Mouse (Mus musculus): Measurements from ENCODE around the gene Gm3138.
"Not testable (repeated sequence)": the region's sequence is repeated elsewhere in the genome, so short reads cannot be mapped to it uniquely, and the experiment has no call there.

Gm3138 gene

DNA sequence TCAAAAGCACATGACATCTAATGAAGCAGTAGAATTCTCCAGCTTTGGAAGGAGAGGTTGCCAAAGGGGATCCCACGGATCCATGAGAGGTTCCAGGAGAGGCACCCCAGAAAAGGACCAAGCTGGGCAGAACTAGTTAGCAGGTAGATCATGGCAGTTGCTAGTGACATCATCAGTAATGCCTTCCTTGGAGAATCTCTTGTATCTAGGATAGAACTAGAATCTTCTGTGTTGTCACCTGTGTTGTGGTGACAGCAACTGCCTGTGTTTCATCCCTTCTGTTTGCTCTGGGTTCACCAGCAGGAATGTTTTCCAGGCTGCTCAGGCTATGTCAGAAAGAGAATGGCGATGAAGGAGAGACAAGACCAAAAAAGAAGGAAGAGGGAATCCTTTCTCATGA is at the start of gene Gm3138:
Gene Gm3138 (plus strand): TSS at position 301 of the 400 bp plus-strand sequence.
- not testable (repeated sequence) for DNase-seq (ENCODE audit: low spot score in 2 of 2)

DNA sequence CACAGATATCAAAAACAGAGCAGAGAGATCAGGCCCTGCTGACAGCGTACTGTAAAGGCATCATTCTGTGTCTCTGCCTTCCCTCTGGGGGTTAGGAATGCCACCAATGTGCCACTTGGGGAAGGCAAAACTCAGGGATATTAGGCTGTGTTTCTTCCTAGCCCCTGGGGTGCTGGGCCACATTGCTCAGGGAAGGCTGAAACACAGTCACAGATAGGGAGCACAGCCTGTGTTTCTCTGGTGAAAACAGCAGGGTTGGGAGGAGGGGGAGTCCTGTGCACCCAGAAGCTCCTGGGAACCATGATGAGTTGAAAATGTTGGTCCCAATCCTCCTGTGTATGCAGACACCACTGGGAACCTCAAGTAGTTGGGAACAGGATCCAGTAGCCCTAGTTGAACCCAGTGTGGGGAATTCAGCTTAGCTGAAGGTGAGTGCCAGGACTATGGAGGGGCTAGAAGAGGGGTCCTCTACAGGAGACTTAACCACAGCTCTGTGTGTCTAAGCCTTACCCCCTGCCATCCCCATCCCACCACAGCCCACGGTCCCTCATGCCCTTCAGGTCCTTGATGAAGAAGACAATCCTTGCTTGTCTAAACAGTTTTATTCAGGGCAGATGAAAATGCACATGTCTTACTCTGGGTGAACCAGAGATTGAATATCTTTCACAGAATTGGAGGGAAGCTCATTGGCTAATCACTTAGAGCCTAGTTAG is 20.0 kb downstream of the Gm3138 start:
- not testable (repeated sequence) for DNase-seq (ENCODE audit: low spot score in 2 of 2)

- DNase-seq (ENCODE audit: low spot score in 2 of 2), result not testable (repeated sequence)
Measured at GRCm38 (mm10) chr14:4279828-4280227, 30.4 kb downstream of the Gm3138 start.

Data from spleen, postnatal 36 days (tissue).